Mouse (Mus musculus) layer of hippocampus, adult 18-20 months (tissue): Measurements from ENCODE around the gene Akap1. TPM values are rescaled to one million over a fixed set of nuclear protein-coding genes. Genes with fewer than 3 reads are reported as not detected.

Experiments used
- DNase-seq, 2 experiments: peaks; one replicate each; pipeline ENCODE4 v3.0.0; 2022; ENCODE audit warnings: low spot score in 2 of 2
- total RNA-seq, 2 experiments: library from RNA; stranded (reverse); gene quantifications; 2 replicates each; pipeline ENCODE4 v1.2.3; 2021

The Akap1 gene
- total RNA-seq, 2 experiments from 2014 or later = 40.9 to 42.9 TPM

GRCm38 (mm10) chr11:88844384-88844783, 20.0 kb downstream of the Akap1 start:
- no peak for DNase-seq

DNA sequence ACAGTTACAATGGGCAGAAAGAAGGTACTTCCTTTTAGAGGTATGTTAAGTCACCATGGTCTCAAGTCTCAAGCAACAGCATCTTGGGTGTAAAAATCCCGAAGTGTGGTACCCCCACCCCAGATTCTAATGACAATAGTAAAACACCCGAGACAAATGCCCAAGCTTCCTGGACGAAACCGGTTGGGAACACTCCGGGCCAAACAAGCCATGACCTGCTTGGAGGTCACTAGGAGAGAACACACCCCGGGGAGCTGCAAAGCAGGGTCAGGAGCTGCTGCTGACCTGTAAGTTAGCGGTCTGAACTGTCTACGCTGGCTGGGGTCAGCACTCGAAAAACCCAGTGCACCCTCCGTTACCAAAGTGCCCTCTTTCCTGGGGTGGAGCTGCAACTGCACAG, 21.1 kb downstream of the Akap1 start:
- DNase-seq = no peak

DNA sequence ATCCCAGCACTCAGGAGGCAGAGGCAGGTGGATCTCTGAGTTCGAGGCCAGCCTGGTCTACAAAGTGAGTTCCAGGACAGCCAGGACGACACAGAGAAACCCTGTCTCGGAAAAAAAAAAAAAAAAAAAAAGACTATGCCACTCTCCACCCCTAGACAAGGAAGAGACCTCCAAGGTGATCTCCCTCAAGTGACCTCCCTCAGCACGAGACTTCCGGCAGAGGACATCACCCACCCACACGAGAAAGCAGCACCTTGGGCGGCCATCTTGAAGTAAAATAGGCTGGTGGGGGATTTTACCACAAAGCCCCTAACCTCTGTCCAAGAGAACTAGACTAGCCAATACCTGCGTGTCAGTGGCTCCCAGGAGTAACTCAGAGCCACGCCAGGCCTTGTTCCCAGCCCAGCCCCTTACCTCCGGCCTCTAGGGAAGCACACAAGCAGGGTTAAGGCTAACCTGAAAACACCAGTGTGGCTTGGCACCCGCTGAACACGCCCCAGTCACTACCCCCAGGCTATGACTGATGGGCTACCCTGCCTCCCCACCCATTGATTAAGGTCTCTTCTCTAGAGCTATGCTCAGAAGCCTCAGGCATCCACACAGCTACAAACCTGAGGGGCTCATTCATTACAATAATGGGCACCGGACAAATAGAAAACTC, 21.9 kb downstream of the Akap1 start:
- DNase-seq = no peak

- DNase-seq = no peak
Measured at GRCm38 (mm10) chr11:88841406-88841805, 23.0 kb downstream of the Akap1 start.

GRCm38 (mm10) chr11:88840724-88841350, 23.5 kb downstream of the Akap1 start:
- no peak for DNase-seq

GRCm38 (mm10) chr11:88840292-88840691, 24.1 kb downstream of the Akap1 start:
- no peak for DNase-seq

- DNase-seq = no peak
Measured at GRCm38 (mm10) chr11:88839379-88839778, 25.0 kb downstream of the Akap1 start.

DNA sequence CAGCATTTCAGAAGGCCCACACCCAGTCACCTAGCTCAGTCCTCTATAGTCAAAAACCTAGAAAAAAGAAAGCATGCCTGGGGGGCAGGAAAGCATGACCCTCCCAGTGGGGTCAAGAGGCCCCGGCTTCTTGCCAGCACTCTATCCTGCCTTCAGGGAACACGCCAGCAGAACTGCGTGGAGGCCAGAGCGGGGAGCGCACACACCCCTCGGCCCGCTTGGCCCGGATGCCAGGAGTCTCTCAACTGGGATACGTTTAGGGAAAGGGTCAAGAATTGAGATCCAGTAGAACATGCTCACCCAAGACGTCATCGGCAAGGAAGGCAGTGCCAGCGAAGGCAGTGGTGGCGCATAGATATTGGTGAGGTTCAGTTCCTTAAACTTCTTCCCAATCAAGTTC, 25.8 kb downstream of the Akap1 start:
- DNase-seq = no peak

GRCm38 (mm10) chr11:88834606-88835005, 29.8 kb downstream of the Akap1 start:
- DNase-seq = no peak

GRCm38 (mm10) chr11:88834134-88834533, 30.3 kb downstream of the Akap1 start:
- no peak for DNase-seq

DNA sequence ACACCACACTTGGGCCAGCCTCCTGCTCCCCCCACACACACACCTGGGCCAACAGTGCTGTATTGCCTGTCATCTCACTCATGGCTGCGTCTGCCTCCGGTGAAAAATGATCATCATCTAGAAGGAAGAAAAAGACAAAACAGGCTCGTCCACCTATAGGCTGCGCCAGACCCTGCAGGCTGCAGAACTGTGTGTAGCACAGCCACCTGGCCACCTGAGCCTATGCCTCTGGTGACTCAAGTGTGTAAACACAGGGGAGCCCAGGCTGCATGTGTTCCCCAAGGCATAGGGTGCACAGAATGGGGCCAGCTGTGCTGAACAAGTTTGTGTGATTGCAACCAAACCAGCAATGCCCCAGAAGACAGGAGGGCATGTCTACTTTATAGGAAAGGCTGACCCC, 31.3 kb downstream of the Akap1 start:
- DNase-seq = no peak

DNA sequence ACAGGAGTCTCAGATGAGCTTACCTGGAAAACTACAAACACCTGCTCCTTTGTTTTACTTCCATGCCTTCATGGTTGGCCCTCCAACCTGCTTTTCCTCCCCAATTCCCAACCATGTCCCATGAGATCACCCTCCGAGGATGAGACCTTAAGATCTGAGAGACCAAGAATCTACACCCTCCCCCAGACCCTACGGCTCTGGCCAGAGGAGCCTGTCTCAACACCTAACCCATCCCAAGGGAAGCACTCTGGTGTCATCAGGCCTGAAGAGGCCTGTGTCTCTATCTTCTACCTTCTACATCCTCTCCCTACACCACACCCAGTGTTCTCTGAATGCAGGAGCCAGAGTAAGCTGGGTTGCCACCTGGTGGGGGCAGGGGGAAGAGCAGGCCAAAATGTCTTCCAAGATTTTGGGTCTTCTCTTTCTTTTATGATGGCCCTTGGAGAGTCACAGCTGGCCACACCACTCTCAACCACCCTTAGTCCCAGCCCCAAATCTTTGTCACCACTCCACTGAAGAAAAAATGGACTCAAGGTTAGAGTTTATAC, 34.1 kb downstream of the Akap1 start:
- no peak for DNase-seq

- DNase-seq = no peak
Measured at GRCm38 (mm10) chr11:88828528-88828927, 35.9 kb downstream of the Akap1 start.

DNA sequence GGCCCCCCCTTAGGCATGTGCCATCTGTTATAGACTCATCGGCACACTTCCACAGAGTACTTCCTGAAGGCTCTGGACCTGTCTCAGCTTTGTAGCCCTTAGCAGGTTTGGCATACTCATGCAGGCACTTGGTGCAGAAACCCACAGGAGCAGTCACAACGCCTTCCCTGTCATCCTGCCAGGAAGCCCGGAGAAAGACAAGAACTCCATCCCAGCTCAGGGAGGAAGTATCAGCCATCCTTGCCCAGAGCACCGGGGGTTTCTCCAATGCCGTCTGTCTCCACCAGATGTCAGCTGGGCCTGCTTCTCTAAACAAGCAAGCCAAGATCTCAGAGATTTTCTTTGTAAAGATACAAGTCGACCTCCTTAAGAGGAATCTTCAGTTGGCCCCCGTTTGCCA, 38.5 kb downstream of the Akap1 start:
- no peak for DNase-seq

GRCm38 (mm10) chr11:88822991-88823390, 41.4 kb downstream of the Akap1 start:
- DNase-seq = peak; percentile 69 to 90

DNA sequence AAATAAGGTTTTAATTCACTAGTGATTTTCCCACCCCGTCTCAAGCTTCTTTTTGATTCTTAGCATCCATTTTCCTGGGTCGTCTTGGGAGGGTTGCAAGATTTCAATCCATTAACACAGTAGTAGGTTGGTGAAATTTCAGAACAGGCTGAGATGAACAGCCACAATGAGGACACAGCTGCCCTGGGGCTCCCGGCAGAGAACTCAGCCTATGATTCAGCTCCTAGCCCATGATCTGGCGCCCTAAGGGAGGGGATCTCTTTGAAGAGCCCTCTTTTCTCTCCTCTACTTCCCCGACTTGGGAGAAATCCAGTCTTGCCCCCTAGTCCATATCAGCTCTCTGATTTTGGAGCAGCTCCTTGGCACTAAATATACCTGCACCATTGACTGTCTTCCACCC, 41.9 kb downstream of the Akap1 start:
- DNase-seq = no peak

- no peak for DNase-seq
Measured at GRCm38 (mm10) chr11:88820742-88821576, 43.4 kb downstream of the Akap1 start.

DNA sequence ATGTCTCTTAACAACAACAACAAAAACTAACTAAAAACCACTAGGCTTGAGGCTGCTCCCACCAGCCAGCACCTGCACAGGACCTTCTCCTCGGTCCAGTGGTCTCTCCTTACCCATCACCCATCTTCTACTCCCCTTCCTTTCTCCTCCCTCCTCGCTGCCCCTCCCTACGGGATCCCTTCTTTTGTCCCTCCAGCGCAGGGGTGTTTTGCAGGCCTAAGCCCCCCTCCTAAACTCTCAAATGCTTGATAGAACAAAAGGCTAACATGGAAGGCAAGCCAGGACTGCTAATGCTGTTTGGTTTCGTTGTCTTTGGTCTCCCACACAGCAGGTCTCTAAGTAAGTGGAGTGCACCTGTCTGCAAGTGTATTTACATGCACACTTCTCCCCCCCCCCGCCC, 44.1 kb downstream of the Akap1 start:
- no peak for DNase-seq

DNA sequence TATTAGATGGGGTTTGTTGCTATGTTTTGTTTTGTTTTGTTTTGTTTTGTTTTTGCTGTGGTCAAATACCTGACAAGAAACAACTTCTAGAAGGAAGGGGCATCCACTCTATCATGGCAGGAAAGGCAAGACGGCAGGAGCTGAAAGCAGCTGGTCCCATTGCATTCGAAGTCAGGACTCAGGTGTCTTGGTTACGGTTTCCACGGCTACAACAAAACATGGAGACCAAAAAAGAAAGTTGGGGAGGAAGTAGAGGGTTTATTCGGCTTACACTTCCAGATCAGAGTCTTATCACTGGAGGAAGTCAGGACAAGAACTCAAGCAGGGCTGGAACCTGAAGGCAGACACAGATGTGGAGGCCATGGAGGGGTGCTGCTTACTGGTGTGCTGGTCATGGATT, 47.3 kb downstream of the Akap1 start:
- no peak for DNase-seq

GRCm38 (mm10) chr11:88803231-88804010, 61.0 kb downstream of the Akap1 start:
- no peak for DNase-seq

- DNase-seq = no peak
Measured at GRCm38 (mm10) chr11:88796207-88796606, 68.2 kb downstream of the Akap1 start.
